Mouse (Mus musculus): ENCODE measurements around the gene Smc1b. TPM values are rescaled to one million over a fixed set of nuclear protein-coding genes. Genes with fewer than 3 reads are reported as not detected.
A peak's percentile ranks its signal among the peaks of the same experiment; 100 is the strongest.

Smc1b gene
- 0.10 and 0.16 TPM in 2 replicates for polyA plus RNA-seq (2015; fragmentation: Nextera tagmentation; extraction: Ambion mirVana)

DNA sequence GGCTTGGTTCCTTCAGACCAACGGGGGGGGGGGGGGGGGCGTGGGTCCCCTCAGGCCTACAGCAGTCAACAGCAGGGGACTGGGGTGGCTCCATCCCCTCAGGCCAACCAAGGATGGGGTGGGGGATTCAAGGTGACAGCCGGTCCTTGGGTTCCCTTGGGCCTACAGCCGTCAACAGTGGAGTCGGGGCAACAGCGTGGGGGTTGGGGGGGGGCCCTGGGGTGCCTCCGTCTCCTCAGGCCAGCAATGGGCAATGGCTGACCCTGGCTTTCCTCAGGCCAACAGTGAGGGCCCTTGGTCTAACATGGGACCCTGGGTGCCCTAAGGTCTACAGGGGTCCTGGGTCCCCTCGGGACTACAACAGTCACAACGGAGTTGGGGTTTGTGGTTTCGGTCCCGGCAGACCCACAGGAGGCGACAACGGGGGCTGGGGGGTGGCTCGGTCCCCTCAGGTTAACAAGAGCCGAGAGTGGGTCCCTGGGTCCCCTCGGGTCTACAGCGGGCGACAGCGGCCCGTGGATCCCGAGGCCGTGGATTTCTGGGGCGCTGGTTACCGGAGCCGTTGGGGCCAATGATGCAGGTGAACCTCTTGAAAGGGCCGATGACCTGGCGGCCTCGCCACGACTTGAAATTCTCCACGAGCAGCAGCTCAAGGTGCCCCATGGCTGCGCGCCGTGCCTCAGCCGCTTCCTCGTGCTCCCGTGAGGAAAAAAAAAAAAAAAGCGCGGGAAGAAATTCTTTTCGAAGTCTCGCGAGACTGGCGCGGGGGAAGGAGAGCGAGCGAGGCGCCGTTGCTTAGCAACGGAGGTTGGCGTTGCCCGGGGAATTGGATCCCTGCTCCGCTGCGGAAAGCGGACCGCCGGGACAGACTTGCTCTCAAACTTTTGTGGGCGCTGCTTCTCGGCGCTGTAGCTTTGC lies at the start of gene Smc1b, which contains the start of gene Ribc2:
TSS of gene Smc1b (minus strand) at position 690 of the 918 bp plus-strand sequence.
TSS of gene Ribc2 (plus strand) at position 804 of the 918 bp plus-strand sequence.
- peak within 1 kb of the TSS; percentile 38 for H3K4me3 ChIP-seq (ENCODE audit: low read length)
- peaks cover 9% of the 10 kb centered on the region for H3K4me1 ChIP-seq (replicated peaks; ENCODE audit: control insufficient read depth, insufficient read depth, low read length)
- peak; percentile 71; the same call in 1 of the 2 replicates for ATAC-seq (ENCODE audit: low read depth)
- H3K4me2 ChIP-seq (ENCODE audit: low read depth, low read length), result peak within 1 kb of the TSS; percentile 46
- 31% methylated on average over 56 of the region's 58 CpGs for WGBS
- H3K9me3 ChIP-seq (ENCODE audit: control insufficient read depth, low read length), result peaks cover 6% of the 10 kb centered on the region
- no peaks in the 10 kb centered on the region for H3K27me3 ChIP-seq (ENCODE audit: control insufficient read depth, insufficient read depth, low read depth, low read length)
- H3K27ac ChIP-seq (ENCODE audit: low read length), result no peak within 1 kb of the TSS
- H3K36me3 ChIP-seq (ENCODE audit: control insufficient read depth, insufficient read depth, low read length), result no peaks in the 10 kb centered on the region
- H3K9ac ChIP-seq (ENCODE audit: low read length), result peak within 1 kb of the TSS; percentile 45; the same call in 1 of the 2 replicates

DNA sequence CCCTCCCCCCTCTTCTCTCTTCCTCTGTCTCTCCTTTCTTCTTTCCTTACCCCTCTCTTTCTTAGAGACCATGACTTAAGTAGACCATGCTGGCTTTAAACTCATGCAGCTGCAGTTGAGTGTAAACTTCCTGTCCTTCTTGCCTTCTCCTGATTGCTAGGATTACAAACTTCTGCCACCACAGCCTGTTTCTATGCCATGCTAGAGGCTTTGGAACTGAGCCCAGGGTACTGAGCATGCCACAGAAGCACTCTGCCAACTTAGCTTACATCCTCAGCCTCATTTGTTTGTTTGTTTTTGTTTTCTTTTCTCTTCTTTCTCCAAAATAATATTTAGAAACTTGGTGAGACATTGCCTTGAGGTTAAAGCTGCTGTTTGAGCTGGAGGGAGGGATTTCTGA lies 48.6 kb upstream of the Smc1b start:
- no peak overlapping the region for H3K9ac ChIP-seq (ENCODE audit: low read length)
- no peak overlapping the region for H3K4me3 ChIP-seq (ENCODE audit: low read length)
- no peak overlapping the region for H3K4me2 ChIP-seq (ENCODE audit: low read depth, low read length)
- peaks cover 23% of the 10 kb centered on the region for H3K4me1 ChIP-seq (replicated peaks; ENCODE audit: control insufficient read depth, insufficient read depth, low read length)
- H3K36me3 ChIP-seq (ENCODE audit: control insufficient read depth, insufficient read depth, low read length), result no peaks in the 10 kb centered on the region
- H3K9me3 ChIP-seq (ENCODE audit: control insufficient read depth, low read length), result no peaks in the 10 kb centered on the region
- peak overlapping the region; percentile 61; the same call in 1 of the 2 replicates for H3K27ac ChIP-seq (ENCODE audit: low read length)
- no peak for ATAC-seq (ENCODE audit: low read depth)
- H3K27me3 ChIP-seq (ENCODE audit: control insufficient read depth, insufficient read depth, low read depth, low read length), result no peaks in the 10 kb centered on the region

DNA sequence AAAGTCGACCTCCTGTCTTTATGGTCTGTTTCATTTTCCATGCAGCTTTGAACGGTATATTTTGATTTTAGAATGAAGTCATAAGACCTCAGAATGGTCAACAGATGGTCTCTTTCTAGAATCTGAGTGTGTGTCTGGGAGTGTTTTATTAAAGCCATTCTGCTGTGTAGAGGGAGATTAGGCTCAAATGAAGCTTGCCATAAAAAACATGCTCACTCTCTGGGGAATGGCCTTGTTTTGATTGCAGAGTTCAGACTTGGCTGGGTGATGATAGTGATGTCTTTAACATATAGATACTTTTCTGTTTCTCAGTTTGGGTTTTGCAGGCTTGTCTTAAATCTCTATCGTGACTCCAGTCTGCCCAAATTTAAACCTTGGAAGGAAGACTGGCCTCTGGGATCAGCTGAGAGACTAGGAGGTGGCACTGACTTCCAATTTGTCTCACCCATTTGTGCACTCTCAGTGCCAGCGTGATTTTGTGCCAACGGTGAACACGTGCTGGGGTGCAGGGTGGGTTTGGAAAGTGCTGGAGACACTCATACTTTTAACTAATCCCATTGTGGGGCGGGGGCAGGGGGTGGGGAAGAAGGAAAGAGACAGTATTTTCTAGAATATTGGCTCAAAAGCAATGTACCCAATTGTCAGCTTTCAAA lies 47.9 kb upstream of the Smc1b start:
- peaks cover 23% of the 10 kb centered on the region for H3K4me1 ChIP-seq (replicated peaks; ENCODE audit: control insufficient read depth, insufficient read depth, low read length)
- 59% methylated on average over 7 of the region's 7 CpGs for WGBS
- ATAC-seq (ENCODE audit: low read depth), result peak; percentile 44
- H3K4me2 ChIP-seq (ENCODE audit: low read depth, low read length), result no peak overlapping the region
- no peak overlapping the region for H3K9ac ChIP-seq (ENCODE audit: low read length)
- no peaks in the 10 kb centered on the region for H3K27me3 ChIP-seq (ENCODE audit: control insufficient read depth, insufficient read depth, low read depth, low read length)
- peak overlapping the region; percentile 61; the same call in 1 of the 2 replicates for H3K27ac ChIP-seq (ENCODE audit: low read length)
- H3K36me3 ChIP-seq (ENCODE audit: control insufficient read depth, insufficient read depth, low read length), result no peaks in the 10 kb centered on the region
- H3K4me3 ChIP-seq (ENCODE audit: low read length), result no peak overlapping the region
- no peaks in the 10 kb centered on the region for H3K9me3 ChIP-seq (ENCODE audit: control insufficient read depth, low read length)

DNA sequence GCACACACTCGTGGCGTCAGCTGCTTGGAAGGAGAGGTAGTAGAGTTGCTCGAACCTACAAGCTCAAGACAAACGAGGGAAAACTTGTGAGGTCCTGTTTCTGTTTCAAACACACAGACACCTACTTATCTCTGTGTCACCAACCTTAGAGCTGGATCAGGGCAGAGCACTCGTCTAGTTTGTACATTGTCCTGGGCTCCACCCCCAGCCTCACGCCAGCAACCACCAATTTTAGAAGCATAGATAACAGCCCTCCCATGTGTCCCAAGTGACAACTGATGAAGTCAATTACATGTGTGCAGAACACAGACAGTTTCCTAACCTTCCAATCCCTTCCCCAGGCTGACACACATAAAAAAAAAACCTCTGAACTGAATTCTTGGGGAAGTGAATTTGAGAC lies 46.4 kb upstream of the Smc1b start:
- Histone ChIP-seq H3K27ac (ENCODE audit: low read length) (no peak overlapping the region), H3K9ac (ENCODE audit: low read length) (no peak overlapping the region), H3K27me3 (ENCODE audit: control insufficient read depth, insufficient read depth, low read depth, low read length) (no peaks in the 10 kb centered on the region), H3K36me3 (ENCODE audit: control insufficient read depth, insufficient read depth, low read length) (no peaks in the 10 kb centered on the region), H3K9me3 (ENCODE audit: control insufficient read depth, low read length) (no peaks in the 10 kb centered on the region), H3K4me2 (ENCODE audit: low read depth, low read length) (0 out of 2 replicates have a peak overlapping the region, but pooled peaks have one; percentile 6), H3K4me1 (replicated peaks; ENCODE audit: control insufficient read depth, insufficient read depth, low read length) (peaks cover 23% of the 10 kb centered on the region), H3K4me3 (ENCODE audit: low read length) (no peak overlapping the region)
- no peak for ATAC-seq (ENCODE audit: low read depth)
- WGBS, result 25% methylated on average over 6 of the region's 6 CpGs

DNA sequence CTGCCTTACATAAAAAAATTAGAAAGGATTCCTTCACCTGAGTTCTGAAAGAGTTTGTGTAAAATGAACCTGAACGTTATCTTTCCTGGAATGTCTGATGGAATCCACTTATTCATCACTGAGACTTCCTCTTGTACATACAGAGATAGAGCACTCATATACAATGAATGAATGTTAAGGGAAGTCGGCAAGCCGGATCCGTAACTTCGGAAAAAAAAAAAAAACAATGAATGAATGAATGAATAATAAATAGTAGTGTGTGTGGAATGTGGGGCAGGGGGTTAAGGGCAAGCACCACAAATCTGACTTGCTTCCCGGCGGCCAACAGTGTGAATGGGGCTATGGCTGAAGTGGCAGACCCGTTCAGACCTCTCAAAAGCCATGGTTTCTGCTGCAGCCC lies 45.8 kb upstream of the Smc1b start:
- Histone ChIP-seq H3K4me1 (replicated peaks; ENCODE audit: control insufficient read depth, insufficient read depth, low read length) (peaks cover 24% of the 10 kb centered on the region), H3K9me3 (ENCODE audit: control insufficient read depth, low read length) (no peaks in the 10 kb centered on the region), H3K9ac (ENCODE audit: low read length) (no peak overlapping the region), H3K36me3 (ENCODE audit: control insufficient read depth, insufficient read depth, low read length) (no peaks in the 10 kb centered on the region), H3K4me2 (ENCODE audit: low read depth, low read length) (0 out of 2 replicates have a peak overlapping the region, but pooled peaks have one; percentile 6), H3K27ac (ENCODE audit: low read length) (0 out of 2 replicates have a peak overlapping the region, but pooled peaks have one; percentile 15), H3K4me3 (ENCODE audit: low read length) (no peak overlapping the region), H3K27me3 (ENCODE audit: control insufficient read depth, insufficient read depth, low read depth, low read length) (no peaks in the 10 kb centered on the region)
- WGBS, result 22% methylated on average over 8 of the region's 8 CpGs
- ATAC-seq (ENCODE audit: low read depth), result no peak

DNA sequence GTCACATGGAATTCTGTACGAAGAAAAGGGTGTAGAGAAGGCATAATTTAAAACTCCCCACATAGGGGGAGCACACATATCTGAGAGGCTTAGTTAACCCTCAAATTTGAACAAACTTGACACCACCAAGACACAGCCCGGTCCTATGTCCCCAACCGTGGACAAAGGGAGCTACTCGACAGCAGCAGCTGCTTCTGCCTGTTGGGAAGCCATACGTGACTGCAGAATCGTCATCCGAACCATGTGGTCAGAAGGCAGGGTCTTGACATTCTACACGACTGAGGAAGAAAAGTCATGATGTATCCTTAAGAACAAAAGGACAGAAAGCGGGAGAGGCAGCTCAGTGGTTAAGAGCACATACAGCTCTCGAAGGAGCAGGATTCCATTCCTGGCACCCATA lies 42.3 kb upstream of the Smc1b start:
- H3K27ac ChIP-seq (ENCODE audit: low read length), result no peak overlapping the region
- no peak overlapping the region for H3K4me2 ChIP-seq (ENCODE audit: low read depth, low read length)
- ATAC-seq (ENCODE audit: low read depth), result no peak

DNA sequence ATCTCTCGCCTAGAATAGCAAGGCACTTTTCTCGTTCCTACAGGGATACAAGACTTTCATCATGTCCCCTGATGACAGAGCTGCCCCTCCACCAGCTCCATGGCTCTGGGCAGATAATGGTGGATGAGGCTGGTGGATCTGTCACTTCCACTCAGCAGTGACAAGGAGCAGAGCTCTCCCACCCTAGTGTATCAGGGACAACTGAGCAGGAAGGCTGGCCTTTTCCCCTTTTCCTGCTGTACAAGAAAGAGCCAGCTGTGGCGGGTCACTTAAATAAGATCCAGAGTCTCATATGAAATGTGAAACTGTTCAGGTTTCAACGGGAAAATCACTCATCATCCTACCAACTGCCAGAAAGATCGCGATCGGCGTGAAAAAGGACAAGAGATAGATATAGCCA lies 41.7 kb upstream of the Smc1b start:
- no peak for ATAC-seq (ENCODE audit: low read depth)
- Histone ChIP-seq H3K27me3 (ENCODE audit: control insufficient read depth, insufficient read depth, low read depth, low read length) (no peaks in the 10 kb centered on the region), H3K4me3 (ENCODE audit: low read length) (no peak overlapping the region), H3K36me3 (ENCODE audit: control insufficient read depth, insufficient read depth, low read length) (no peaks in the 10 kb centered on the region), H3K4me1 (replicated peaks; ENCODE audit: control insufficient read depth, insufficient read depth, low read length) (peaks cover 13% of the 10 kb centered on the region), H3K9me3 (ENCODE audit: control insufficient read depth, low read length) (no peaks in the 10 kb centered on the region), H3K27ac (ENCODE audit: low read length) (no peak overlapping the region), H3K4me2 (ENCODE audit: low read depth, low read length) (no peak overlapping the region), H3K9ac (ENCODE audit: low read length) (no peak overlapping the region)
- WGBS, result 64% methylated on average over 8 of the region's 8 CpGs

More for the DNA sequence above, 42.3 kb upstream of the Smc1b start:
- H3K36me3 ChIP-seq (ENCODE audit: control insufficient read depth, insufficient read depth, low read length), result no peaks in the 10 kb centered on the region
- peaks cover 19% of the 10 kb centered on the region for H3K4me1 ChIP-seq (replicated peaks; ENCODE audit: control insufficient read depth, insufficient read depth, low read length)
- 56% methylated on average over 10 of the region's 10 CpGs for WGBS
- H3K27me3 ChIP-seq (ENCODE audit: control insufficient read depth, insufficient read depth, low read depth, low read length), result no peaks in the 10 kb centered on the region
- no peak overlapping the region for H3K9ac ChIP-seq (ENCODE audit: low read length)
- H3K9me3 ChIP-seq (ENCODE audit: control insufficient read depth, low read length), result no peaks in the 10 kb centered on the region
- H3K4me3 ChIP-seq (ENCODE audit: low read length), result no peak overlapping the region

DNA sequence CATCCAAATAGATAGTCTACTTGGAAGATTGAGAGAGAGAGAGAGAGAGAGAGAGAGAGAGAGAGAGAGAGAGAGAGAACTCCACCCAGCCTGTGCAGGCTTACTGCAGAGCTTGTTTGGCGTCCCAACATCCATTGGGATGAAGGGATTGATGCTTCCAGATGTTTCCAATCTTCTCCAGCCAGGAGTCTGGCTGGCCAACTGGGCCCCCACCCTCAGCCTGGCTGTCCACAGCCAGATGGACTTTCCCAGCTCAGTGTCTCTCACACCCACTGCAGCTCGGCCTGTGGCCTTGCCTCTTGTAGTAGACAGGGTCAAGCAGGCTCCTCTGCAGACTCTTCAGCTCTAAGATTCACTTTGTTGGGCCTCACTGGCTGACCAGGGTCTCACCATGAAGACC lies 40.3 kb upstream of the Smc1b start:
- H3K27me3 ChIP-seq (ENCODE audit: control insufficient read depth, insufficient read depth, low read depth, low read length), result no peaks in the 10 kb centered on the region
- H3K27ac ChIP-seq (ENCODE audit: low read length), result no peak overlapping the region
- H3K9ac ChIP-seq (ENCODE audit: low read length), result no peak overlapping the region
- peaks cover 8% of the 10 kb centered on the region for H3K4me1 ChIP-seq (replicated peaks; ENCODE audit: control insufficient read depth, insufficient read depth, low read length)
- H3K4me2 ChIP-seq (ENCODE audit: low read depth, low read length), result no peak overlapping the region
- no peaks in the 10 kb centered on the region for H3K36me3 ChIP-seq (ENCODE audit: control insufficient read depth, insufficient read depth, low read length)
- peak; percentile 96 for ATAC-seq (ENCODE audit: low read depth)
- no peak overlapping the region for H3K4me3 ChIP-seq (ENCODE audit: low read length)
- no peaks in the 10 kb centered on the region for H3K9me3 ChIP-seq (ENCODE audit: control insufficient read depth, low read length)
- WGBS, result 44% methylated on average over 2 of the region's 2 CpGs

DNA sequence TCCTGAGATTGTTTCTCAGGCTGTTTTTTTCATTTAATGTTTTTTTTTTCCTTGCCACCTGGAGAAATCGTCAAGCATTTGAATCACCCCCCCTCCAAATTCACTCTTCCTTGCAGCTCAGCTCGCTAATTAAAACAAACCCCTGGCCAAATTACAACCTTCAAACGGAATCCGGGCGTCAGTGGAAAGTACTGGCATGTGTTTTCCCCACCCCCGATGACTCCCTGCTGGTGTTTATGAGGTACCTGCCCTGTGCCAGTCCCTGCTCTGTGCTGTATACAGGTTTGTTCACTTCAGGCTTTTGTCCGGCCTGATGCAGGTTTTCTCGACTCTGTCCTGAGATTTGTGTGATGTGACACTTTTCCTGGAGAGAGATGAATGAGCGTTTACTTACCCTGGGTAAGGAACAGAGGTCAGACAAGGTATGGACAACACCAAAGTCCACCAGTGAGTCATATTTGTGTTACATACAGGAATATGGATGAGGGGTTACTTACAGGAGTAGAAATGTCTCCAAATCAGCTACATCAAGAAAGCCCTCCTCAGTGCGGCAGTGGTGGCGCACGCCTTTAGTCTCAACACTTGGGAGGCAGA lies 35.4 kb upstream of the Smc1b start:
- 52% methylated on average over 12 of the region's 12 CpGs for WGBS
- Histone ChIP-seq H3K27ac (ENCODE audit: low read length) (no peak overlapping the region), H3K36me3 (ENCODE audit: control insufficient read depth, insufficient read depth, low read length) (no peaks in the 10 kb centered on the region), H3K4me1 (replicated peaks; ENCODE audit: control insufficient read depth, insufficient read depth, low read length) (peaks cover 18% of the 10 kb centered on the region), H3K9ac (ENCODE audit: low read length) (no peak overlapping the region), H3K9me3 (ENCODE audit: control insufficient read depth, low read length) (no peaks in the 10 kb centered on the region), H3K27me3 (ENCODE audit: control insufficient read depth, insufficient read depth, low read depth, low read length) (no peaks in the 10 kb centered on the region), H3K4me3 (ENCODE audit: low read length) (no peak overlapping the region), H3K4me2 (ENCODE audit: low read depth, low read length) (no peak overlapping the region)
- ATAC-seq (ENCODE audit: low read depth), result no peak

Measured in lung, embryonic 16.5 days (tissue).